Comparison of ENCODE assay signal across 8 mouse cellular contexts in the genomic region with DNA sequence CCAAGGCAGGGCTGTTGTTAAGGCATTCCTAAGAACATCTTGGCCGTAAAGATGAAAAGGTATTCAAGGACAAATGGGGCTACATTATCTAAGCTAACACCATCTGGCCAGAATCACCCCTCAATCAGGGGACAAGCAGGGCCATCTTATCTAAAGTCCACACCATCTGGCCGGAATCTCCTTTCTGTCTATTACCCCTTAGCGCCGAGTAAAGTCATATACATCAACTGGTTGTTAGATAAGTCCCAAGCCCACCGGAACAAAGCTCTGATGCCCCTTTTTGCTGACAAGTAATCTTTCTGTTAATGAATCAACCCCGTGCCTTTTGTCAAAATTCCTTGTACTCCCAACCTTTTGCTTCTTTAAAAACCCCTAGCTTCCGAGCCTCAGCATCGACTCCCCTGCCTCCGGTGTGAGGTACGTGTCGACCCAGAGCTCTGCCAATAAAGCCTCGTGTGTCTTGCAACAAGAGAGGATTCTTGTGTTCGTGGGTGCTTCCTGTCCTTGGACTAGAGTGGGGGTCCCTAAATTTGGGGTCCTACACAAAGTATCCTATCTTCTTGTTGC.
DNase-seq lines count a peak whose midpoint lies in the region; ATAC-seq and TF ChIP-seq lines count a peak whose summit lies in the region.
"Not testable (repeated sequence)": the region's sequence is repeated elsewhere in the genome, so short reads cannot be mapped to it uniquely, and the experiment has no call there.

No protein-coding gene starts in this region.

- not testable (repeated sequence) for TF ChIP-seq CTCF in cerebellum, adult 2 months (IDR thresholded peaks at IDR 0.05; ENCODE audit: borderline replicate concordance, insufficient read depth, low read depth, low read length)

- not testable (repeated sequence) for H3K27ac ChIP-seq in cerebellum, adult 2 months (ENCODE audit: insufficient read depth, low read length); hindbrain, embryonic 11.5 days (ENCODE audit: low read depth, low read length)

- not testable (repeated sequence) for H3K4me2 ChIP-seq in hindbrain, embryonic 11.5 days (replicated peaks; ENCODE audit: low read depth, low read length)

- H3K9me3 ChIP-seq in hindbrain, embryonic 11.5 days (ENCODE audit: control insufficient read depth, low read length), result not testable (repeated sequence)

- H3K4me1 ChIP-seq in cerebellum, adult 2 months (ENCODE audit: control insufficient read depth, insufficient read depth, low read length); hindbrain, embryonic 11.5 days (replicated peaks; ENCODE audit: control insufficient read depth, insufficient read depth, low read length): not testable (repeated sequence)

- H3K9ac ChIP-seq in hindbrain, embryonic 11.5 days (ENCODE audit: low read depth, low read length), result not testable (repeated sequence)

- not testable (repeated sequence) for TF ChIP-seq POLR2A in cerebellum, adult 2 months (IDR thresholded peaks at IDR 0.05; ENCODE audit: borderline replicate concordance, insufficient read depth, low read length)

- not testable (repeated sequence) for ATAC-seq in hindbrain, embryonic 11.5 days (ENCODE audit: low FRiP score)

- DNase-seq in NIH3T3 (ENCODE audit: low read depth), result peak; percentile 3
- peak; percentile 41 to 51 for DNase-seq in cerebellum, adult 2 months
- peak; percentile 40 to 65 for DNase-seq in frontal cortex, postnatal 14 days (ENCODE audit: low spot score in 2 of 2)
- DNase-seq in hindbrain, embryonic 11.5 days (ENCODE audit: low spot score), result peak; percentile 0
- DNase-seq in layer of hippocampus, adult 18-20 months (ENCODE audit: low spot score in 2 of 2), result peak; percentile 30 to 36
- DNase-seq in lung, postnatal 36 days, result peak; percentile 23
- peak; percentile 41 to 76 for DNase-seq in spleen, postnatal 4 days (ENCODE audit: low spot score in 2 of 2)
- peak; percentile 17 for DNase-seq in urinary bladder, postnatal 14 days (ENCODE audit: low spot score)

- not testable (repeated sequence) for H3K27me3 ChIP-seq in cerebellum, adult 2 months (ENCODE audit: control insufficient read depth, insufficient read depth, low read length); hindbrain, embryonic 11.5 days (ENCODE audit: control insufficient read depth, insufficient read depth, low read length)

- H3K4me3 ChIP-seq in cerebellum, adult 2 months (replicated peaks; ENCODE audit: insufficient read depth, low read depth, low read length); hindbrain, embryonic 11.5 days (ENCODE audit: low read depth, low read length): not testable (repeated sequence)

- not testable (repeated sequence) for H3K36me3 ChIP-seq in hindbrain, embryonic 11.5 days (ENCODE audit: control insufficient read depth, insufficient read depth, low read length)

- 83% methylated on average over 12 of the region's 13 CpGs for WGBS in cerebellum, adult 2 months
- WGBS in hindbrain, embryonic 11.5 days, result 81% methylated on average over 12 of the region's 13 CpGs

Comparison
In these comparisons a context has a peak if more than half of its experiments do, and no peak if none do; other contexts are left out.
1. DNase-seq: peak in every context shown above with its lines; median percentile 58 in spleen, postnatal 4 days; 52 in frontal cortex, postnatal 14 days; 46 in cerebellum, adult 2 months; 33 in layer of hippocampus, adult 18-20 months; 23 in lung, postnatal 36 days; 17 in urinary bladder, postnatal 14 days; 3 in NIH3T3; 0 in hindbrain, embryonic 11.5 days.